8 mouse cellular contexts compared by ENCODE assay signal in genomic region chr11:31949331-31949785, GRCm38 (mm10). TPM values are rescaled to one million over a fixed set of nuclear protein-coding genes. Genes with fewer than 3 reads are reported as not detected.
A peak's percentile ranks its signal among the peaks of the same experiment; 100 is the strongest.
DNase-seq lines count a peak whose midpoint lies in the region; ATAC-seq and TF ChIP-seq lines count a peak whose summit lies in the region.

No protein-coding gene starts in this region.

- H3K27me3 ChIP-seq in embryonic facial prominence, embryonic 12.5 days, result peaks cover 7% of the 10 kb centered on the region; the same call in 1 of the 2 replicates
- peaks cover 6% of the 10 kb centered on the region for H3K27me3 ChIP-seq in heart, embryonic 15.5 days
- H3K27me3 ChIP-seq in liver, embryonic 14.5 days (ENCODE audit: control insufficient read depth, insufficient read depth, low read length), result no peaks in the 10 kb centered on the region
- no peaks in the 10 kb centered on the region for H3K27me3 ChIP-seq in neural tube, embryonic 11.5 days (ENCODE audit: control insufficient read depth, insufficient read depth, low read length)

- H3K27ac ChIP-seq in embryonic facial prominence, embryonic 12.5 days, result no peak overlapping the region
- no peak overlapping the region for H3K27ac ChIP-seq in heart, embryonic 15.5 days
- no peak overlapping the region for H3K27ac ChIP-seq in liver, embryonic 14.5 days
- no peak overlapping the region for H3K27ac ChIP-seq in neural tube, embryonic 11.5 days (ENCODE audit: low read depth, low read length)

- H3K9me3 ChIP-seq in embryonic facial prominence, embryonic 12.5 days, result no peaks in the 10 kb centered on the region
- no peaks in the 10 kb centered on the region for H3K9me3 ChIP-seq in heart, embryonic 15.5 days (replicated peaks)
- H3K9me3 ChIP-seq in liver, embryonic 14.5 days (ENCODE audit: control insufficient read depth, low read length), result no peaks in the 10 kb centered on the region
- no peaks in the 10 kb centered on the region for H3K9me3 ChIP-seq in neural tube, embryonic 11.5 days (ENCODE audit: control insufficient read depth, low read length)

- H3K4me3 ChIP-seq in embryonic facial prominence, embryonic 12.5 days, result peak overlapping the region; percentile 42
- H3K4me3 ChIP-seq in heart, embryonic 15.5 days, result peak overlapping the region; percentile 55
- peak overlapping the region; percentile 49 to 54 for H3K4me3 ChIP-seq in liver, embryonic 14.5 days (ENCODE audit: insufficient read depth in 1 of 2, low read depth in 2 of 2, low read length in 2 of 2)
- H3K4me3 ChIP-seq in neural tube, embryonic 11.5 days (ENCODE audit: low read depth, low read length), result peak overlapping the region; percentile 33

- peak; percentile 81 for TF ChIP-seq CTCF in liver, embryonic 14.5 days (IDR thresholded peaks at IDR 0.05; ENCODE audit: low read depth)

- peak overlapping the region; percentile 27; the same call in 1 of the 2 replicates for H3K9ac ChIP-seq in embryonic facial prominence, embryonic 12.5 days
- peak overlapping the region; percentile 46 for H3K9ac ChIP-seq in heart, embryonic 15.5 days
- peak overlapping the region; percentile 48 for H3K9ac ChIP-seq in liver, embryonic 14.5 days (replicated peaks)
- peak overlapping the region; percentile 51; the same call in 1 of the 2 replicates for H3K9ac ChIP-seq in neural tube, embryonic 11.5 days (ENCODE audit: low read length)

- peak; percentile 61 to 77 for DNase-seq in CD8-positive naive resting alpha-beta T cell, adult 2 months (ENCODE audit: low read depth in 2 of 2, low spot score in 2 of 2)
- peak; percentile 80 for DNase-seq in adrenal gland, postnatal 14 days
- DNase-seq in kidney, postnatal 14 days, result peak; percentile 80
- DNase-seq in liver, embryonic 14.5 days (ENCODE audit: low read depth in 3 of 3, low spot score in 3 of 3), result peak; percentile 54 to 71 (median 55)
- peak; percentile 83 for DNase-seq in neural tube, embryonic 11.5 days (ENCODE audit: low spot score)
- DNase-seq in testis, postnatal 10 days (ENCODE audit: low spot score), result peak; percentile 76

- no peak for TF ChIP-seq EP300 in liver, embryonic 14.5 days (IDR thresholded peaks at IDR 0.05; ENCODE audit: low read depth)

- 3% methylated on average over 17 of the region's 17 CpGs for WGBS in embryonic facial prominence, embryonic 12.5 days
- WGBS in heart, embryonic 15.5 days, result 1% methylated on average over 17 of the region's 17 CpGs
- under 1% methylated on average over 17 of the region's 17 CpGs for WGBS in liver, embryonic 14.5 days (ENCODE audit: insufficient replicate concordance)
- under 1% methylated on average over 17 of the region's 17 CpGs for WGBS in neural tube, embryonic 11.5 days

- H3K4me2 ChIP-seq in embryonic facial prominence, embryonic 12.5 days (replicated peaks), result peak overlapping the region; percentile 61
- H3K4me2 ChIP-seq in heart, embryonic 15.5 days, result peak overlapping the region; percentile 70
- H3K4me2 ChIP-seq in liver, embryonic 14.5 days (ENCODE audit: low read depth), result peak overlapping the region; percentile 85
- peak overlapping the region; percentile 48 for H3K4me2 ChIP-seq in neural tube, embryonic 11.5 days (ENCODE audit: low read depth)

- H3K4me1 ChIP-seq in embryonic facial prominence, embryonic 12.5 days, result peaks cover 9% of the 10 kb centered on the region
- peaks cover 13% of the 10 kb centered on the region for H3K4me1 ChIP-seq in heart, embryonic 15.5 days (replicated peaks)
- H3K4me1 ChIP-seq in liver, embryonic 14.5 days (replicated peaks; ENCODE audit: control insufficient read depth in 2 of 2, insufficient read depth in 2 of 2, low read length in 1 of 2), result peaks cover 10 to 14% of the 10 kb centered on the region in 2 experiments
- no peaks in the 10 kb centered on the region for H3K4me1 ChIP-seq in neural tube, embryonic 11.5 days (ENCODE audit: control insufficient read depth, insufficient read depth, low read length)

- ATAC-seq in embryonic facial prominence, embryonic 12.5 days (ENCODE audit: insufficient number of reproducible peaks, insufficient read depth, low FRiP score, low TSS enrichment), result peak; percentile 85; the same call in 1 of the 2 replicates
- ATAC-seq in heart, embryonic 15.5 days (replicated peaks; ENCODE audit: insufficient number of reproducible peaks, insufficient read depth, low FRiP score, low read depth), result no peak; the same call in 1 of the 2 replicates
- ATAC-seq in liver, embryonic 14.5 days (ENCODE audit: insufficient read depth), result peak; percentile 83
- peak; percentile 85 for ATAC-seq in neural tube, embryonic 11.5 days (ENCODE audit: insufficient read depth, low FRiP score, low TSS enrichment)

- H3K36me3 ChIP-seq in embryonic facial prominence, embryonic 12.5 days, result no peaks in the 10 kb centered on the region
- H3K36me3 ChIP-seq in heart, embryonic 15.5 days, result no peaks in the 10 kb centered on the region
- no peaks in the 10 kb centered on the region for H3K36me3 ChIP-seq in liver, embryonic 14.5 days (replicated peaks; ENCODE audit: control insufficient read depth, insufficient read depth, low read depth)
- H3K36me3 ChIP-seq in neural tube, embryonic 11.5 days (ENCODE audit: control insufficient read depth, insufficient read depth, low read length), result no peaks in the 10 kb centered on the region

RNA-seq across cellular contexts. Expression of gene 4930524B15Rik, which starts 16.0 kb away (rescaled TPM):
- not detected in 2 replicates for total RNA-seq in adrenal gland, postnatal 14 days (2021)
- polyA plus RNA-seq in embryonic facial prominence, embryonic 12.5 days (2016; fragmentation: Nextera tagmentation; extraction: Ambion mirVana), result 0.18 and 0.29 TPM in 2 replicates
- 0.31 TPM in 1 of 2 replicates, not detected in the other for polyA plus RNA-seq in heart, embryonic 15.5 days (2015; fragmentation: Nextera tagmentation; extraction: Ambion mirVana)
- 0.02 TPM in 1 of 2 replicates, not detected in the other for polyA plus RNA-seq in liver, embryonic 14.5 days (2012; rRNA removed)
- polyA plus RNA-seq in liver, embryonic 14.5 days (2014; fragmentation: Nextera tagmentation; extraction: Ambion mirVana), result not detected in 2 replicates
- 0.27 TPM in 1 of 2 replicates, not detected in the other for polyA plus RNA-seq in neural tube, embryonic 11.5 days (2014; fragmentation: Nextera tagmentation; extraction: Ambion mirVana)

RNA-seq across cellular contexts. Expression of gene Nsg2, which starts 50.9 kb away (rescaled TPM):
- 29.7 and 36.8 TPM in 2 replicates for total RNA-seq in adrenal gland, postnatal 14 days (2021)
- 14.5 and 17.8 TPM in 2 replicates for polyA plus RNA-seq in embryonic facial prominence, embryonic 12.5 days (2016; fragmentation: Nextera tagmentation; extraction: Ambion mirVana)
- 1.3 and 4.6 TPM in 2 replicates for polyA plus RNA-seq in heart, embryonic 15.5 days (2015; fragmentation: Nextera tagmentation; extraction: Ambion mirVana)
- polyA plus RNA-seq in liver, embryonic 14.5 days (2012; rRNA removed), result 0.09 and 0.82 TPM in 2 replicates
- not detected in 2 replicates for polyA plus RNA-seq in liver, embryonic 14.5 days (2014; fragmentation: Nextera tagmentation; extraction: Ambion mirVana)
- polyA plus RNA-seq in neural tube, embryonic 11.5 days (2014; fragmentation: Nextera tagmentation; extraction: Ambion mirVana), result 35.2 and 39.2 TPM in 2 replicates
